Mouse (Mus musculus): ENCODE results near the gene Alyref2.

Alyref2 gene

GRCm38 (mm10) chr1:171501016-171501610, 2.2 kb upstream of the Alyref2 start:
- no peak for DNase-seq (ENCODE audit: low spot score in 2 of 2)

DNA sequence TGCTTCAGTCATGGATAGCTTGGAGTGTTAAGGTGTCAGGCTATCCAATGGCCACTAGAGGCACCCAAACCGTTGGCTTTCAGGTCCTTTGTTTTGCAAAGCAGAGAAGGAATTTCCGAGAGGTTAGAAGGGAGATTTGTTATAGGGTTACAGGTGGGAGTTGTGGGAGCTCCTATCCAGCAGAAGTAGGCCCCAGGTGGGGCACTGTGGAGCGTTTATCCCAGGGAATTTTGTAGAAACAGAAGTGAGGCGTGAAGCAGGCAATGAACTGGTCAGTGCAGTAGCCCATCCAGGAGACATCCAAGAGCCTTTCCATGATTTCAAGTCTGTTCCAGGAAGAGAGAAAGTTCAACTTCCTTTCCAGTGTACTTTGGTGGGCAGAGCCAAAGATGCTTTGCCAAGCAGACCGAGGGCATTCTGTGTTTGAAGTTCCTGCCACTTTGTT, 1.6 kb upstream of the Alyref2 start:
- no peak for DNase-seq (ENCODE audit: low spot score in 2 of 2)

GRCm38 (mm10) chr1:171502388-171503249, 659 bp upstream of the Alyref2 start:
- DNase-seq (ENCODE audit: low spot score in 2 of 2) = peak in 1 of 2 experiments; percentile 62

DNA sequence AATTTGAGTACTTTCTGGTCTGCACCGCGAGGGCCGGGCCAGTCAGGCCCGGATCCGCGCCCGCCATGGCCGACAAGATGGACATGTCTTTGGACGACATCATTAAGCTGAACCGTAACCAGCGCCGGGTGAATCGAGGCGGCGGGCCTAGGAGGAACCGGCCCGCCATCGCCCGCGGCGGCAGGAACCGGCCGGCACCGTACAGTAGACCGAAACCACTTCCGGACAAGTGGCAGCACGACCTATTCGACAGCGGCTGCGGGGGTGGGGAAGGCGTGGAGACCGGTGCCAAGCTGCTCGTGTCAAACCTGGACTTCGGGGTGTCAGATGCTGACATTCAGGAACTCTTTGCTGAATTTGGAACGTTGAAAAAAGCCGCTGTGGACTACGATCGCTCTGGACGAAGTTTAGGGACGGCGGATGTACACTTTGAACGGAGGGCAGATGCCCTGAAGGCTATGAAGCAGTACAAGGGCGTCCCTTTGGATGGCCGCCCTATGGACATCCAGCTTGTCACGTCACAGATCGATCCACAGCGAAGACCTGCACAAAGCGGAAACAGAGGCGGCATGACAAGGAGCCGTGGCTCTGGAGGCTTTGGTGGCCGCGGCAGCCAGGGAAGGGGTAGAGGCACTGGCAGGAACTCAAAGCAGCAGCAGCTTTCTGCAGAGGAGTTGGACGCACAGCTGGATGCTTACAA, 464 bp downstream of the Alyref2 start:
- peak; percentile 64 to 78 for DNase-seq (ENCODE audit: low spot score in 2 of 2)

- DNase-seq (ENCODE audit: low spot score in 2 of 2) = no peak
Observed at GRCm38 (mm10) chr1:171504586-171504985, 1.3 kb downstream of the Alyref2 start.

GRCm38 (mm10) chr1:171513234-171513633, 10.0 kb downstream of the Alyref2 start:
- DNase-seq (ENCODE audit: low spot score in 2 of 2) = no peak

GRCm38 (mm10) chr1:171513760-171514159, 10.5 kb downstream of the Alyref2 start:
- no peak for DNase-seq (ENCODE audit: low spot score in 2 of 2)

DNA sequence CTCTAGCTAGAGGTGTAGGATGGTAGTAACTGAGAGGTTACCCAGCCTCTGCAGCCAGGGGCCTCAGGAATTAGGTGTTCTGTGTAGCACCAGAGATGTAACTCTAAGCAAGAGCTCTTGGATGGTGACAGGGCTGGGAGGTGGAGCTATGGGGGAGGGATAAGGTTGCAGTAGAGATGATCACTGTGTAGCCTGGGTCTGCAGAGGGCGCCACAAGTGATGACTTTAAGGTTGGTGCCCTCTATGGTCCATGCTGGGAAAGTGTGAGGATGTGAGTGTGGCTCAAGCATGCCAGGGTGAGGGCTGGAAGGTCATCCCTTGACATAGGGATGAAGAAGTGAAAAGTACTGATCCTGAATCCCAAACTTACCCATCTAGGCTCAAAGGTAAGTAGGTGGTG, 11.8 kb downstream of the Alyref2 start:
- peak in 1 of 2 experiments; percentile 42 for DNase-seq (ENCODE audit: low spot score in 2 of 2)

GRCm38 (mm10) chr1:171515557-171515956, 12.3 kb downstream of the Alyref2 start:
- no peak for DNase-seq (ENCODE audit: low spot score in 2 of 2)

GRCm38 (mm10) chr1:171531367-171531766, 28.1 kb downstream of the Alyref2 start:
- DNase-seq (ENCODE audit: low spot score in 2 of 2) = no peak

- no peak for DNase-seq (ENCODE audit: low spot score in 2 of 2)
Observed at GRCm38 (mm10) chr1:171532830-171533229, 29.6 kb downstream of the Alyref2 start.

DNA sequence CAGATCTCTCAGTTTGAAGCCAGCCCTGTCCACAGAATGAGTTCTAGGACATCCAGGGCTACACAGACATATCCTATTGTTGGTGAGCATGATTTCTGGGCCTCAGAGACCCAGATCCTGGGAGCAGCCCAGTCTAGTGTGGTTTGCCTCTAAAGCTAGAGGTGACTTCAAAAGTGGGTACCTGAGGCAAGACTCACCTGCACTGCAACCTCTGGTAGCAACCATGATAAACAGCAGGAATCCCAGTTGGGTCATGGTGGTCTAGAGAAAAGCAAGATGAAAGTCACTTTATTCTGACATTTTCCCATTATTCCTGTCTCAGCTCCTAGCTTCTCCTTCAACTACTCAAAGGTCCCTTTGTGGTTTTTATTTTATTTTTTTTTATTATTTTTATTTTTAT, 31.3 kb downstream of the Alyref2 start:
- no peak for DNase-seq (ENCODE audit: low spot score in 2 of 2)

DNA sequence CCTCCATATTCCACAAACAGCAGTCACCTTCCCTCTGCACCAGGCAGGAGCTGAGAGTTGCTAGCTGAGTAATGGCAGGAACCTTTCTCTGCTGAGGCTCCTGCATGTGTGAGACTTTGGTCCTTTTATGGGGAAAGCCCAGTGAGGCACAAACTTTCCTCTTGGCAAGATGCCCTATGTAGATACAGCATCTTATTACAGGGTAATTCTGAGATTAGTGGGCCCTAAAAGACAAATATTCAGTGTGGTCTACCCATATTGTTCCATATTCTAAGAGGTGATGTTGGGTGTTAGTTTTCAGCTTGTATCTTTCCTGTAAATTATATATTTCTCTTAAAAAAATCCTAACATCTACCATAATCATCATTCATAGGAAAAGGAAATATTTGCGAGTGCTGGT, 31.9 kb downstream of the Alyref2 start, which contains the start of gene Itln1:
TSS of gene Itln1 (minus strand) at position 101 of the 400 bp plus-strand sequence.
- DNase-seq (ENCODE audit: low spot score in 2 of 2) = no peak

- no peak for DNase-seq (ENCODE audit: low spot score in 2 of 2)
Observed at GRCm38 (mm10) chr1:171540694-171541093, 37.4 kb downstream of the Alyref2 start.

- DNase-seq (ENCODE audit: low spot score in 2 of 2) = peak in 1 of 2 experiments; percentile 28
Observed at GRCm38 (mm10) chr1:171551326-171551725, 48.0 kb downstream of the Alyref2 start.

DNA sequence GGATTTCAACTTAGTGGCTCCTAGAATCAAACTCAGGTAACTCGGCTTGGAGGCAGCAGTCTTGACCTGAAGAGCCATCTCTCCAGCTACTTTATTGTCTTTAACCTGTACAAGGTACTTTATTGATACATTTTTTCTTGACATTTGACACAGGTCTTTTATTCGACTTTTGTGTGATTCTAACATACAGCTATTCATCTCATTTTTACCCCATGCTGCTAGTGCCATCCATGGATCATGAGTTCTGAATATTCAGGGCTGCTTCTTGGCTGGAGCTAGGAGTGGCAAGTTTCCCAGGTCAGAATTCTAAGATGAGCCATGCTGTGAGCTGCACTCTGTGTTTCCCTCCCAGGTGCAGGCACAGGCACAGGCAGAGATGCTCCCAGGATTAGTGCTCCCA, 49.0 kb downstream of the Alyref2 start:
- no peak for DNase-seq (ENCODE audit: low spot score in 2 of 2)

GRCm38 (mm10) chr1:171553359-171554341, 50.4 kb downstream of the Alyref2 start:
- no peak for DNase-seq (ENCODE audit: low spot score in 2 of 2)
